Comparison of ENCODE assay signal across 19 mouse cellular contexts in the genomic region with DNA sequence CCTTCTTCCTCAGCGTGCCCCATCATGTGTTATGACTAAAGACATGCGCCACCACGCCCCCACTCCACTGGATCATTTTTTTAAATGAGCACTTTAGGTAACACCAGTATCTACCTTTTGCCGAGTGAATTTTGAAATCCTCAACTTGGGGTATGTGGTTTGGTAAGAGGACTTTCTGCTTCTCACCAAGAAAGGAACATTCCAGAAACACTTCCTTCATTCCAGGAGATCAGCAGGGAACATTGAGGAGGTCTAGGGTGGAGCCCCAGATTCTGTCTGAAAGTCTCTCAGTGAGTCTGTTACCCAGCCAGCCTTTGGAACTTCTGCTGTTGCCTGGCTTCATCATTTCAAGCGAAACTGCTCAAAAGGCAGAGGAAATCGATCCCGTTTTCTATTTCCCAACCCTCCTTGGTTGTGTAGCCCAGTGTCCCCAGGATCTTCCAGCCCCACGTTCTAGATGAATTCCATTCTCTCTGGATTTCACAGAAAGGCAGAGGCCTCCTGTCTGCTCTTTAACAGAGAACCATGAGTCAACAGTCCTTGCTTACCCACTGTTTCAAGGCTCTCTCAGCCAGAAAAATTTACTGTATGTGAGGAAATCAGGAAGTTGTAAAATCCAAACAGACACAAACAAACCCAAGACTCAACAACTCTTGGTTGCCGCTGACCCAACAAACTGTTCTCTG. TPM values are rescaled to one million over a fixed set of nuclear protein-coding genes. Genes with fewer than 3 reads are reported as not detected.
DNase-seq lines count a peak whose midpoint lies in the region; ATAC-seq and TF ChIP-seq lines count a peak whose summit lies in the region.
"Had no signal": no experiment of that assay in that cellular context is flagged by ENCODE, and none has a peak within 500 bp of the region (broad histone marks: within the 10 kb centered on the region; RNA-seq: fewer than 3 reads in every experiment).

No protein-coding gene starts in this region.

- no peak for DNase-seq in gastrocnemius, adult 2 months
- DNase-seq in gastrocnemius, postnatal 10 days = no peak
- DNase-seq in lung, postnatal 25 days (ENCODE audit: low spot score) = peak; percentile 61
- DNase-seq in lung, postnatal 10 days = no peak
- DNase-seq in embryo, embryonic 10 days (ENCODE audit: low spot score) = no peak
- DNase-seq in heart, adult 11 months = no peak
- no peak for DNase-seq in right cerebral cortex, postnatal 25 days
- DNase-seq: cerebellum, adult 9-10 months; embryo, embryonic 11 days; heart, adult 2 months; kidney, adult 18-20 months; layer of hippocampus, postnatal 36 days; right cerebral cortex, postnatal 14 days; thymus, postnatal 36 days had no signal

- no peaks in the 10 kb centered on the region for H3K36me3 ChIP-seq in intestine, embryonic 16.5 days (ENCODE audit: control insufficient read depth, insufficient read depth, low read length)
- H3K36me3 ChIP-seq: hindbrain, embryonic 13.5 days; neural tube, embryonic 12.5 days had no signal

- 83% methylated on average over 9 of the region's 9 CpGs for WGBS in intestine, embryonic 16.5 days

- H3K4me3 ChIP-seq in gastrocnemius, adult 2 months = no peak overlapping the region
- H3K4me3 ChIP-seq in intestine, embryonic 16.5 days (ENCODE audit: low read length) = no peak overlapping the region
- H3K4me3 ChIP-seq: forebrain, embryonic 13.5 days; heart, adult 2 months; hindbrain, embryonic 13.5 days; megakaryocyte, embryonic 14.5 days; neural tube, embryonic 12.5 days had no signal

- no peak for ATAC-seq in intestine, embryonic 16.5 days
- ATAC-seq: forebrain, embryonic 13.5 days had no signal

- TF ChIP-seq CTCF in gastrocnemius, adult 2 months (IDR thresholded peaks at IDR 0.05) = no peak

- no peaks in the 10 kb centered on the region for H3K27me3 ChIP-seq in intestine, embryonic 16.5 days (replicated peaks; ENCODE audit: control insufficient read depth, insufficient read depth, low read length)
- H3K27me3 ChIP-seq: forebrain, embryonic 13.5 days; hindbrain, embryonic 13.5 days; megakaryocyte, embryonic 14.5 days; neural tube, embryonic 12.5 days had no signal

- no peak overlapping the region for H3K9ac ChIP-seq in intestine, embryonic 16.5 days (ENCODE audit: low read depth, low read length)
- H3K9ac ChIP-seq: forebrain, embryonic 13.5 days; hindbrain, embryonic 13.5 days; neural tube, embryonic 12.5 days had no signal

- H3K4me1 ChIP-seq in intestine, embryonic 16.5 days (ENCODE audit: control insufficient read depth, insufficient read depth, low read length) = peaks cover 22% of the 10 kb centered on the region
- H3K4me1 ChIP-seq: neural tube, embryonic 12.5 days had no signal

- H3K27ac ChIP-seq in gastrocnemius, adult 2 months = peak overlapping the region; percentile 48; the same call in 1 of the 2 replicates
- H3K27ac ChIP-seq in intestine, embryonic 16.5 days (ENCODE audit: low read length) = peak overlapping the region; percentile 1; the same call in 1 of the 2 replicates
- H3K27ac ChIP-seq: forebrain, embryonic 13.5 days; heart, adult 2 months; hindbrain, embryonic 13.5 days; neural tube, embryonic 12.5 days had no signal

- intact Hi-C loops in gastrocnemius, adult 2 months (cut with DNase I) = no loop called here

- H3K4me2 ChIP-seq in intestine, embryonic 16.5 days (ENCODE audit: low read depth, low read length) = no peak overlapping the region
- H3K4me2 ChIP-seq: forebrain, embryonic 13.5 days; hindbrain, embryonic 13.5 days; neural tube, embryonic 12.5 days had no signal

- no peaks in the 10 kb centered on the region for H3K9me3 ChIP-seq in intestine, embryonic 16.5 days (ENCODE audit: control insufficient read depth, low read length)
- H3K9me3 ChIP-seq: forebrain, embryonic 13.5 days; hindbrain, embryonic 13.5 days; megakaryocyte, embryonic 14.5 days; neural tube, embryonic 12.5 days had no signal

RNA-seq across cellular contexts. Expression of a gene that starts 9.3 kb away (rescaled TPM):
- total RNA-seq in gastrocnemius, adult 2 months (2021) = 10 to 100 TPM; 40.4 to 56.3 TPM
- total RNA-seq in gastrocnemius, postnatal 10 days (2021) = 10 to 100 TPM; 27.7 to 33.5 TPM
- 5.0 and 5.3 TPM in 2 replicates for polyA plus RNA-seq in intestine, embryonic 16.5 days (2015; fragmentation: Nextera tagmentation; extraction: Ambion mirVana)
